In genomic region chr1:176922842-176923241, GRCm38 (mm10) we compare ENCODE assay signal across 14 mouse cellular contexts.
DNase-seq lines count a peak whose midpoint lies in the region; ATAC-seq lines count a peak whose summit lies in the region.
"Had no signal": no experiment of that assay in that cellular context is flagged by ENCODE, and none has a peak within 500 bp of the region (broad histone marks: within the 10 kb centered on the region; RNA-seq: fewer than 3 reads in every experiment).

No protein-coding gene starts in this region.

- H3K9me3 ChIP-seq in midbrain, embryonic 10.5 days (replicated peaks): no peaks in the 10 kb centered on the region
- no peaks in the 10 kb centered on the region for H3K9me3 ChIP-seq in midbrain, embryonic 15.5 days
- no peaks in the 10 kb centered on the region for H3K9me3 ChIP-seq in forebrain, embryonic 11.5 days (ENCODE audit: control insufficient read depth, low read length)
- no peaks in the 10 kb centered on the region for H3K9me3 ChIP-seq in midbrain, embryonic 12.5 days
- H3K9me3 ChIP-seq in liver, embryonic 12.5 days (replicated peaks): no peaks in the 10 kb centered on the region
- H3K9me3 ChIP-seq: embryonic facial prominence, embryonic 13.5 days; hindbrain, embryonic 15.5 days had no signal

- H3K36me3 ChIP-seq in midbrain, embryonic 10.5 days: peaks cover 4% of the 10 kb centered on the region
- H3K36me3 ChIP-seq in midbrain, embryonic 15.5 days (replicated peaks): no peaks in the 10 kb centered on the region
- H3K36me3 ChIP-seq in forebrain, embryonic 11.5 days (ENCODE audit: control insufficient read depth, insufficient read depth, low read length): no peaks in the 10 kb centered on the region
- no peaks in the 10 kb centered on the region for H3K36me3 ChIP-seq in midbrain, embryonic 12.5 days
- H3K36me3 ChIP-seq in liver, embryonic 12.5 days: peaks cover 3% of the 10 kb centered on the region; the same call in 1 of the 2 replicates
- H3K36me3 ChIP-seq: hindbrain, embryonic 15.5 days had no signal

- H3K4me2 ChIP-seq in midbrain, embryonic 15.5 days: no peak overlapping the region
- H3K4me2 ChIP-seq in forebrain, embryonic 11.5 days (ENCODE audit: low read depth, low read length, severe bottlenecking): no peak overlapping the region
- H3K4me2 ChIP-seq in midbrain, embryonic 12.5 days (replicated peaks): no peak overlapping the region; the same call in 1 of the 2 replicates
- no peak overlapping the region for H3K4me2 ChIP-seq in liver, embryonic 12.5 days
- H3K4me2 ChIP-seq: embryonic facial prominence, embryonic 13.5 days; hindbrain, embryonic 15.5 days had no signal

- peaks cover 17% of the 10 kb centered on the region for H3K4me1 ChIP-seq in midbrain, embryonic 10.5 days
- peaks cover 6% of the 10 kb centered on the region; the same call in 1 of the 2 replicates for H3K4me1 ChIP-seq in midbrain, embryonic 15.5 days
- peaks cover 7% of the 10 kb centered on the region; the same call in 1 of the 2 replicates for H3K4me1 ChIP-seq in forebrain, embryonic 11.5 days (replicated peaks; ENCODE audit: control insufficient read depth, insufficient read depth, low read length)
- peaks cover 13% of the 10 kb centered on the region; the same call in 1 of the 2 replicates for H3K4me1 ChIP-seq in midbrain, embryonic 12.5 days
- H3K4me1 ChIP-seq in liver, embryonic 12.5 days: no peaks in the 10 kb centered on the region
- H3K4me1 ChIP-seq: embryonic facial prominence, embryonic 13.5 days had no signal

- no peak overlapping the region for H3K9ac ChIP-seq in midbrain, embryonic 15.5 days
- no peak overlapping the region for H3K9ac ChIP-seq in forebrain, embryonic 11.5 days (ENCODE audit: low read length)
- no peak overlapping the region for H3K9ac ChIP-seq in midbrain, embryonic 12.5 days (replicated peaks)
- no peak overlapping the region for H3K9ac ChIP-seq in liver, embryonic 12.5 days
- H3K9ac ChIP-seq: embryonic facial prominence, embryonic 13.5 days; hindbrain, embryonic 15.5 days had no signal

- H3K4me3 ChIP-seq in midbrain, embryonic 10.5 days: no peak overlapping the region
- H3K4me3 ChIP-seq in midbrain, embryonic 15.5 days: no peak overlapping the region
- no peak overlapping the region for H3K4me3 ChIP-seq in forebrain, embryonic 11.5 days (ENCODE audit: low read depth, low read length)
- H3K4me3 ChIP-seq in midbrain, embryonic 12.5 days: no peak overlapping the region
- no peak overlapping the region for H3K4me3 ChIP-seq in liver, embryonic 12.5 days
- H3K4me3 ChIP-seq: embryonic facial prominence, embryonic 13.5 days; hindbrain, embryonic 15.5 days had no signal

- peak overlapping the region; percentile 65 for H3K27ac ChIP-seq in midbrain, embryonic 10.5 days (replicated peaks)
- no peak overlapping the region for H3K27ac ChIP-seq in midbrain, embryonic 15.5 days
- H3K27ac ChIP-seq in forebrain, embryonic 11.5 days (ENCODE audit: low read depth, low read length): no peak overlapping the region
- peak overlapping the region; percentile 54 for H3K27ac ChIP-seq in midbrain, embryonic 12.5 days (replicated peaks)
- no peak overlapping the region for H3K27ac ChIP-seq in liver, embryonic 12.5 days
- H3K27ac ChIP-seq: embryonic facial prominence, embryonic 13.5 days; hindbrain, embryonic 15.5 days had no signal

- H3K27me3 ChIP-seq in midbrain, embryonic 10.5 days (ENCODE audit: low read depth, poor library complexity, severe bottlenecking): peaks cover 7% of the 10 kb centered on the region; the same call in 1 of the 2 replicates
- no peaks in the 10 kb centered on the region for H3K27me3 ChIP-seq in midbrain, embryonic 15.5 days (replicated peaks)
- no peaks in the 10 kb centered on the region for H3K27me3 ChIP-seq in forebrain, embryonic 11.5 days (ENCODE audit: control insufficient read depth, insufficient read depth, low read length)
- H3K27me3 ChIP-seq in midbrain, embryonic 12.5 days: peaks cover 3% of the 10 kb centered on the region
- H3K27me3 ChIP-seq in liver, embryonic 12.5 days (replicated peaks): no peaks in the 10 kb centered on the region
- H3K27me3 ChIP-seq: embryonic facial prominence, embryonic 13.5 days; hindbrain, embryonic 15.5 days had no signal

- DNase-seq in midbrain, embryonic 10.5 days (ENCODE audit: low spot score): no peak
- DNase-seq in embryo, embryonic 10.5 days (ENCODE audit: low spot score): peak; percentile 60
- DNase-seq in forebrain, embryonic 11.5 days (ENCODE audit: low spot score): no peak
- DNase-seq in heart, adult 9 months (ENCODE audit: low spot score in 2 of 2): no peak
- no peak for DNase-seq in kidney, adult 11 months
- DNase-seq: cerebellum, postnatal 10 days; kidney, adult 18-20 months; kidney, postnatal 10 days; lung, postnatal 10 days had no signal

- ATAC-seq in midbrain, embryonic 15.5 days (replicated peaks): no peak
- ATAC-seq in forebrain, embryonic 11.5 days (replicated peaks; ENCODE audit: low FRiP score): peak; percentile 92
- peak; percentile 93 for ATAC-seq in midbrain, embryonic 12.5 days (ENCODE audit: low FRiP score, low read depth)
- no peak for ATAC-seq in liver, embryonic 12.5 days

- WGBS in midbrain, embryonic 10.5 days: 40% methylated on average over 5 of the region's 5 CpGs
- 13% methylated on average over 5 of the region's 5 CpGs for WGBS in midbrain, embryonic 15.5 days
- WGBS in forebrain, embryonic 11.5 days: 21% methylated on average over 5 of the region's 5 CpGs
- 23% methylated on average over 5 of the region's 5 CpGs for WGBS in midbrain, embryonic 12.5 days
- WGBS in liver, embryonic 12.5 days (ENCODE audit: insufficient replicate concordance): 82% methylated on average over 5 of the region's 5 CpGs

Comparison
In these comparisons a context has a peak if more than half of its experiments do, and no peak if none do; other contexts are left out.
1. H3K27ac ChIP-seq: peak in midbrain, embryonic 10.5 days (single experiment) and midbrain, embryonic 12.5 days (single experiment); none in midbrain, embryonic 15.5 days (single experiment), forebrain, embryonic 11.5 days (single experiment) and liver, embryonic 12.5 days (single experiment).
2. ATAC-seq: peak in forebrain, embryonic 11.5 days (single experiment) and midbrain, embryonic 12.5 days (single experiment); none in midbrain, embryonic 15.5 days (single experiment) and liver, embryonic 12.5 days (single experiment).